Mouse (Mus musculus): Measurements from ENCODE around the gene Gm20388. TPM values are rescaled to one million over a fixed set of nuclear protein-coding genes. Genes with fewer than 3 reads are reported as not detected.
A peak's percentile ranks its signal among the peaks of the same experiment; 100 is the strongest.

The Gm20388 gene
- total RNA-seq, 1 experiment from 2014 or later = 3.6 TPM

GRCm38 (mm10) chr8:120045471-120045870 is 134.8 kb downstream of the Gm20388 start:
- DNase-seq = no peak

- peak; percentile 80 for DNase-seq
Measured at GRCm38 (mm10) chr8:120046258-120047020, 135.8 kb downstream of the Gm20388 start.

GRCm38 (mm10) chr8:120049949-120050348 is 139.3 kb downstream of the Gm20388 start:
- no peak for DNase-seq

GRCm38 (mm10) chr8:120050376-120050775 is 139.7 kb downstream of the Gm20388 start:
- DNase-seq = no peak

- no peak for DNase-seq
Measured at GRCm38 (mm10) chr8:120051006-120051405, 140.4 kb downstream of the Gm20388 start.

GRCm38 (mm10) chr8:120051908-120052307 is 141.3 kb downstream of the Gm20388 start:
- DNase-seq = no peak

- no peak for DNase-seq
Measured at GRCm38 (mm10) chr8:120052318-120052717, 141.7 kb downstream of the Gm20388 start.

GRCm38 (mm10) chr8:120054833-120055232 is 144.2 kb downstream of the Gm20388 start:
- DNase-seq = no peak

GRCm38 (mm10) chr8:120057078-120057477 is 146.4 kb downstream of the Gm20388 start:
- no peak for DNase-seq

GRCm38 (mm10) chr8:120062742-120063141 is 152.1 kb downstream of the Gm20388 start:
- DNase-seq = no peak

- DNase-seq = no peak
Measured at GRCm38 (mm10) chr8:120063326-120063725, 152.7 kb downstream of the Gm20388 start.

- no peak for DNase-seq
Measured at GRCm38 (mm10) chr8:120065611-120066010, 155.0 kb downstream of the Gm20388 start.

GRCm38 (mm10) chr8:120066226-120066625 is 155.6 kb downstream of the Gm20388 start:
- DNase-seq = no peak

GRCm38 (mm10) chr8:120067936-120068668 is 157.5 kb downstream of the Gm20388 start:
- no peak for DNase-seq

GRCm38 (mm10) chr8:120071684-120072083 is 161.0 kb downstream of the Gm20388 start:
- DNase-seq = peak; percentile 81

- peak; percentile 66 for DNase-seq
Measured at GRCm38 (mm10) chr8:120072259-120072658, 161.6 kb downstream of the Gm20388 start.

GRCm38 (mm10) chr8:120072827-120073226 is 162.2 kb downstream of the Gm20388 start:
- peak; percentile 34 for DNase-seq

GRCm38 (mm10) chr8:120074516-120074915 is 163.9 kb downstream of the Gm20388 start:
- no peak for DNase-seq

- no peak for DNase-seq
Measured at GRCm38 (mm10) chr8:120075347-120075746, 164.7 kb downstream of the Gm20388 start.

- peak; percentile 88 for DNase-seq
Measured at GRCm38 (mm10) chr8:120078080-120078479, 167.4 kb downstream of the Gm20388 start.

GRCm38 (mm10) chr8:120079361-120079760 is 168.7 kb downstream of the Gm20388 start:
- no peak for DNase-seq

- peak; percentile 48 for DNase-seq
Measured at GRCm38 (mm10) chr8:120083261-120083660, 172.6 kb downstream of the Gm20388 start.

- no peak for DNase-seq
Measured at GRCm38 (mm10) chr8:120084783-120085182, 174.1 kb downstream of the Gm20388 start.

- no peak for DNase-seq
Measured at GRCm38 (mm10) chr8:120089511-120089910, 178.9 kb downstream of the Gm20388 start.
